Mouse (Mus musculus): ENCODE data around the gene Zfp541. TPM values are rescaled to one million over a fixed set of nuclear protein-coding genes. Genes with fewer than 3 reads are reported as not detected.
A peak's percentile ranks its signal among the peaks of the same experiment; 100 is the strongest.

Zfp541 gene
- not detected in 2 replicates for polyA plus RNA-seq (2014; fragmentation: Nextera tagmentation; extraction: Ambion mirVana)

DNA sequence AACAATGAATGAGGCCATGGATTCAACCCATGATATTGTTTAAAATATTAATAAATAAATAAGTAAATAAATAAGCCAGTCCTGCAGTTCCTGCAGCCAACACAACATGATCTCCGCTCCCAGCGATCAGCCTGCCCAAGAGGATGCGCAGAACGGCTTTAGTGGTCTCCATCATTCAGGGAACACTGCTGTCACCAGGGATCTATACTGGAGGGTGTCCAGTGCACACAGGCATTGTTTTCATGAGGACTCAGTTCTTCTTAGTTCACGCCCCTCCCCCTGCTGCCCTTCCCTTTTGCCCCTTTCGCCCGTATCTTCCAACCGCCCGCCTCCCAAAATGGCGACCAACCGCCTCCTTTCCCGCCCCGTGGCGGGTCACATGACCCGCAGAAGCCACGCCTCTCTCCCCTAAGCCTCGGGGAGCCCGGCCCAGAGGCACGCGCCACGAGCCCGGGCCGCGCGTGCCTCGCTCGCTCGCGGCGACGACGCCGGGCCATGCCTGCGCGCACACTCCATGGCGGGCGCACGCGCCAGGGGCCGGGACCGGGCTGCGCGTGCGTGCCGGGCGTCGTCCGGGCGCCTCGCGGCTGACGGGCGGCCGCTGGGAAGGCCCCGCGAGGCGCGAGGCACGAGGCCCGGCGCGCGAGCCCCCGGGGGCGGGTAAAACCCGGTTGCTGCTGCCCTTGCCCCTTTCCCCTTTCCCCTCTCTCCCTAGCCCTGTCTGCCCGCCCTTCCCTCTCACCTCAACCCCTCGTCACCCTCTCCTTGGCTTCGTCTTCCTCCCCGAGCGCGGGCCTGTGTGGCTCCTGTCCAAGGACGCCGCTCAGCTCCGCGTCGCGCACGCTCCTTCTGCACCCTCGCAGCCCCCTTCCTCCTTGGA is at the start of gene Zfp541:
Gene Zfp541 (plus strand): TSS at position 596 of the 880 bp plus-strand sequence.
- Histone ChIP-seq H3K27me3 (ENCODE audit: control insufficient read depth, insufficient read depth, low read length) (peaks cover 30% of the 10 kb centered on the region), H3K4me1 (ENCODE audit: control insufficient read depth in 2 of 2, insufficient read depth in 2 of 2, low read length in 2 of 2) (no peaks in the 10 kb centered on the region), H3K4me3 (ENCODE audit: control insufficient read depth in 1 of 2, insufficient read depth in 1 of 2, low read depth in 1 of 2, low read length in 2 of 2) (peak within 1 kb of the TSS; percentile 4 to 8; a peak in 1 of 4 replicates), H3K9me3 (ENCODE audit: control insufficient read depth, low read length) (peaks cover 12% of the 10 kb centered on the region), H3K4me2 (ENCODE audit: low read length) (peak within 1 kb of the TSS; percentile 30), H3K36me3 (ENCODE audit: control insufficient read depth, insufficient read depth, low read length) (no peaks in the 10 kb centered on the region), H3K9ac (ENCODE audit: low read length) (no peak within 1 kb of the TSS), H3K27ac (replicated peaks in 1 of 2; ENCODE audit: control insufficient read depth in 1 of 2, insufficient read depth in 1 of 2, low read depth in 2 of 2, low read length in 2 of 2) (no peak within 1 kb of the TSS)
- WGBS: 35% methylated on average over 78 of the region's 80 CpGs
- no peak for ATAC-seq (ENCODE audit: insufficient number of reproducible peaks, insufficient read depth, low FRiP score, low read depth)

DNA sequence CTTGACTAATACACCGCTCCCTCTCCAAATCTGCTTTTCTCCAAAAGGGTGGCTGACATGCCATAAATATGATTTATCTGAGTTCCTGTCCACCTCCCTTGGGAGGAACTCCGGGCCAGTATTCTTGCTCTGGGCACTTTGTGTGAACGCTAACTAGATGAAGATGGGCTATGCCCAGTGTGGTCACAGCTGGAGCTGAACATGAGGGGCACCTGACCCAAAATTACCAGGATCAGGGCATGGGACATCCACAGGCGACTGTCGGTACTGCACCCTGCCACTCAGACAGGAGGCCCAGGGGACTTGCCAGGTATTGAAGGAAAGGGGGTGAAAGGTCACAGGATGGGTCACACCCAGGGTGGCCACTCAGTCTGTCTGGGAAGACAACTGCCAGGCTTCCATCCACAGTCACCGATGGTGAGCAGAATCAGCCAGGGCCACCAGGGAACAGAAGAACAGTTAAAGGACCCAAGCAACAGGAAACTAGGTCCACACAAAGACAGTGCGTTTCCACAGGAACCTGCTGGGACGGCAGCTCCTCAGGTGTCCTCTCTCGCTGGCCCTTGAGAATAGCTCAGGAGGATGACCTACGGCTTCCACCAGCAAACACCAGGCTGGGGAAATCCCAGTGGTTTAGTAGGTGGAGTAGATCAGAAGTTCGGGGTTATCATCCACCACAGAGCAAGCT is 48.9 kb upstream of the Zfp541 start:
- H3K4me1 ChIP-seq (ENCODE audit: control insufficient read depth in 2 of 2, insufficient read depth in 2 of 2, low read length in 2 of 2): peaks cover 4 to 33% of the 10 kb centered on the region in 2 experiments; a peak in 3 of 4 replicates
- 0 out of 2 replicates have a peak, but pooled peaks cover 6% of the 10 kb centered on the region for H3K36me3 ChIP-seq (ENCODE audit: control insufficient read depth, insufficient read depth, low read length)
- no peak overlapping the region for H3K4me3 ChIP-seq (ENCODE audit: control insufficient read depth in 1 of 2, insufficient read depth in 1 of 2, low read depth in 1 of 2, low read length in 2 of 2)
- no peak overlapping the region for H3K27ac ChIP-seq (replicated peaks in 1 of 2; ENCODE audit: control insufficient read depth in 1 of 2, insufficient read depth in 1 of 2, low read depth in 2 of 2, low read length in 2 of 2)
- no peaks in the 10 kb centered on the region for H3K9me3 ChIP-seq (ENCODE audit: control insufficient read depth, low read length)
- no peak overlapping the region for H3K4me2 ChIP-seq (ENCODE audit: low read length)
- 77% methylated on average over 11 of the region's 11 CpGs for WGBS
- ATAC-seq (ENCODE audit: insufficient number of reproducible peaks, insufficient read depth, low FRiP score, low read depth): no peak
- H3K27me3 ChIP-seq (ENCODE audit: control insufficient read depth, insufficient read depth, low read length): no peaks in the 10 kb centered on the region
- no peak overlapping the region for H3K9ac ChIP-seq (ENCODE audit: low read length)

DNA sequence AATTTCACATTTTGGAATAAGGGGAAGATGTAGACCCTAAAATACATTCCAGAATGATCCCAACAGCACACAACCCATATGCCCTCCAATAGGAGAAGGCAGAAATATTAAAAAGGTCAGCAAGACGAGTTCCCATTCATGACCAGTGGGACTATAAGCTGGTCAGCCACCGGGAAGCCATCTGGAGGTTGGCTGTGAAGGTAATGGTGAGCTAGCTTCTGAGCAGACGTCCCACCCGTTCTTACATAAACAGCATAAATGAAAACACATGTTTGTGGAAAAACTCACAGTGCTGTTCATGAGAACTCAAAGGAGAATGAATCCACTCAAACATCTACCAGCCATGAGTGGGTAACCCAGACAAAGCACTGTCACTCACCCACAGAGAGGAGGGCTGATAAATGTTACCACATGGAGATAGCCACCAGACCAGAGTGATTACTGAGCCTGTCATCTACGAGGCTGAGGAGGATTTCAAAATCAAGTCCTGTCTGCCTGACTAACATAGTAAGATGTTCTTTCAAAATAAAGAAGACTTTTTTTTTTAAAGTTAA is 47.8 kb upstream of the Zfp541 start:
- 83% methylated on average over 5 of the region's 5 CpGs for WGBS
- Histone ChIP-seq H3K27me3 (ENCODE audit: control insufficient read depth, insufficient read depth, low read length) (no peaks in the 10 kb centered on the region), H3K4me2 (ENCODE audit: low read length) (no peak overlapping the region), H3K9ac (ENCODE audit: low read length) (no peak overlapping the region), H3K9me3 (ENCODE audit: control insufficient read depth, low read length) (no peaks in the 10 kb centered on the region), H3K4me1 (ENCODE audit: control insufficient read depth in 2 of 2, insufficient read depth in 2 of 2, low read length in 2 of 2) (peaks cover 4 to 33% of the 10 kb centered on the region in 2 experiments; a peak in 3 of 4 replicates), H3K36me3 (ENCODE audit: control insufficient read depth, insufficient read depth, low read length) (0 out of 2 replicates have a peak, but pooled peaks cover 6% of the 10 kb centered on the region), H3K27ac (replicated peaks in 1 of 2; ENCODE audit: control insufficient read depth in 1 of 2, insufficient read depth in 1 of 2, low read depth in 2 of 2, low read length in 2 of 2) (no peak overlapping the region), H3K4me3 (ENCODE audit: control insufficient read depth in 1 of 2, insufficient read depth in 1 of 2, low read depth in 1 of 2, low read length in 2 of 2) (no peak overlapping the region)
- no peak for ATAC-seq (ENCODE audit: insufficient number of reproducible peaks, insufficient read depth, low FRiP score, low read depth)

DNA sequence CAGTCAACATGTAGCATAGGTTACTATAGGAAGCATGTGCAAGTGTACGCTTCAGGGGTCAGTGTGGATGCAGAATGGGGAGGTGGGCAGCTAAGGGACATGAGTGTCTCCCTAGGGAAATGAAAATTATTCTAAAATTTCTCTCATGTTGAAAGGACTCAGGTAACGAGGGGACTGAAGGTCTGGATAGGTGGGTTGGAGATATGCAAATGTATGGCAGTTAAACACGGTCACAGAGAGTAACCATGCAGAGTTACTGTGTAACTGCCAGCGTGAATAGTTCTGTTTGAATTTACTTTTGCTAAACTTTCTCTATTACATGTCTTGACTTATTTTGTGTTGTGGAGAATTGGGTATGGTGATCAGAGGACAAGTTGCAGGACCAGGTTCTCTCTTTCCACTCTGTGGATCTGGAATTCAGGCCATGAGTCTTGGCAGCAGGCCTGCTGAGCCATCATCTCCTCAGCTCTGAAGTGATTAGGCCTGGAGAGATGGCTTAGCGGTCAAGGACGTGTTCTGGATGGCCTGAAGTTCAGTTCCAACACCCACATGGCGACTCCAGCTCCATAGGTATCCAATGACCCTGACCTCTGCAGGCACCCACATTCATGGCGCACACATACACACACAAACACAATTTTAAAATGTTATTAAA is 47.0 kb upstream of the Zfp541 start:
- H3K4me1 ChIP-seq (ENCODE audit: control insufficient read depth in 2 of 2, insufficient read depth in 2 of 2, low read length in 2 of 2): peaks cover 4 to 33% of the 10 kb centered on the region in 2 experiments; a peak in 3 of 4 replicates
- WGBS: 70% methylated on average over 8 of the region's 8 CpGs
- no peak overlapping the region for H3K4me2 ChIP-seq (ENCODE audit: low read length)
- H3K9me3 ChIP-seq (ENCODE audit: control insufficient read depth, low read length): no peaks in the 10 kb centered on the region
- H3K27ac ChIP-seq (replicated peaks in 1 of 2; ENCODE audit: control insufficient read depth in 1 of 2, insufficient read depth in 1 of 2, low read depth in 2 of 2, low read length in 2 of 2): peak overlapping the region in 1 of 2 experiments; percentile 41; a peak in 2 of 4 replicates
- H3K27me3 ChIP-seq (ENCODE audit: control insufficient read depth, insufficient read depth, low read length): no peaks in the 10 kb centered on the region
- H3K4me3 ChIP-seq (ENCODE audit: control insufficient read depth in 1 of 2, insufficient read depth in 1 of 2, low read depth in 1 of 2, low read length in 2 of 2): no peak overlapping the region
- no peak for ATAC-seq (ENCODE audit: insufficient number of reproducible peaks, insufficient read depth, low FRiP score, low read depth)
- no peak overlapping the region for H3K9ac ChIP-seq (ENCODE audit: low read length)
- 0 out of 2 replicates have a peak, but pooled peaks cover 6% of the 10 kb centered on the region for H3K36me3 ChIP-seq (ENCODE audit: control insufficient read depth, insufficient read depth, low read length)

DNA sequence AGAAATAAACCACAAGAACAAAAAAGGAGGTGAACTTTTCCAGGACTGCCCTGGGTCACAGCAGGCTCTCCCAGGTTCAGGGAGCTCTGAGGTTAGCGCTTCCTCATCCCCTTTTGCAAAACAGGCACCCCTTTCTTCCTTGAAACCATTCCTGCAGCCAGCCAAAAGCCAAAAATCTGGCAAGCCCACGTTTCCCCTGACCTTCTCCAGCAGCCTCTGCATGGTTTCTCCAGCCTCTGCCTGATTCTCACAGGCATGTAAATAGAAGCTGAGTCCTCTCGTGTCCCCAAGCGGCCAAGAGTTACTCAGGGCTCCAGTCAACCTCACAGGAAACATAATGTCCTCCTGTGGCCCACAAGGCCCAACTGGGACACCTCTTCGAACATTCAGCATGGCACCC is 46.2 kb upstream of the Zfp541 start:
- ATAC-seq (ENCODE audit: insufficient number of reproducible peaks, insufficient read depth, low FRiP score, low read depth): no peak
- H3K27me3 ChIP-seq (ENCODE audit: control insufficient read depth, insufficient read depth, low read length): no peaks in the 10 kb centered on the region
- H3K27ac ChIP-seq (replicated peaks in 1 of 2; ENCODE audit: control insufficient read depth in 1 of 2, insufficient read depth in 1 of 2, low read depth in 2 of 2, low read length in 2 of 2): peak overlapping the region in 1 of 2 experiments; percentile 41; a peak in 1 of 4 replicates
- H3K4me3 ChIP-seq (ENCODE audit: control insufficient read depth in 1 of 2, insufficient read depth in 1 of 2, low read depth in 1 of 2, low read length in 2 of 2): no peak overlapping the region
- H3K9me3 ChIP-seq (ENCODE audit: control insufficient read depth, low read length): no peaks in the 10 kb centered on the region
- H3K4me1 ChIP-seq (ENCODE audit: control insufficient read depth in 2 of 2, insufficient read depth in 2 of 2, low read length in 2 of 2): peaks cover 4 to 33% of the 10 kb centered on the region in 2 experiments; a peak in 3 of 4 replicates
- 0 out of 2 replicates have a peak, but pooled peaks cover 6% of the 10 kb centered on the region for H3K36me3 ChIP-seq (ENCODE audit: control insufficient read depth, insufficient read depth, low read length)
- 82% methylated on average over 5 of the region's 5 CpGs for WGBS
- no peak overlapping the region for H3K9ac ChIP-seq (ENCODE audit: low read length)
- no peak overlapping the region for H3K4me2 ChIP-seq (ENCODE audit: low read length)

DNA sequence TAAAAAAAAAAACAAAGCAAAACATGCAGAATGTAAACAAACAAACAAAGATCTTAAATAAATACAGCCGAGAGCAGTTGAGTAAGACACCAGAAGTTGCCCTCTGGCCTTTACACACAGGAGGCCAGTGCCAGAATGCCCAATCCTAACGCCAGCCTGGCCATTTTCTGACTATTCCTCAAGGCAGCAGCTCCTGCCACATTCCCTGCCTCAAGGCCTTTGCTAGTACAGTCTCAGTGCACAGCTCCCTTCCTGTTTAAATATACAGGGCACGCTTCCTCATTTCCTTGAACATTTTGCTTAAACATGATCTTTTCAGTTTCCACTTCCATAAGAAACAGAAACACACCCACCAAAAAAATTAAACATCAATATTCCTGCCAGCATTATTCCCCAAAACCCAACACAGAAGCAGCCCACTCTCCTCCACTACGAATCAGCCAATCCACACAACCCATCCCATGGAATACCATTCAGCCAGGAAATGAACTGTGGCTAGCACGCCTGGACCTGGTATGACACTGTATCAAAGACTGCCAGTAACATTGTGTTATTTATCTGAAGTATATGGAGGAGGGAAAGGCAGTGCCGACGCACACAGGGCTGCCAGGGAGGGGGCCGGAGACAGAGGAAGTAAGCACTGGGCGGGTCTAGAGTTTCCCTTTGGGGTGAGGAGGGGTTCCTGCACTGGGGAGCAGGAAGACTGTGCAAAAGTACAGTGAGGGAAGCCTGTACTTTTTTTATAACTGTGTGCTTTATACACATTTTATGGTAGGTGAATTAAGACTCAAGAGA is 43.4 kb upstream of the Zfp541 start:
- H3K9ac ChIP-seq (ENCODE audit: low read length): no peak overlapping the region
- 0 out of 2 replicates have a peak, but pooled peaks cover under 1% of the 10 kb centered on the region for H3K36me3 ChIP-seq (ENCODE audit: control insufficient read depth, insufficient read depth, low read length)
- peak; percentile 65 for ATAC-seq (ENCODE audit: insufficient number of reproducible peaks, insufficient read depth, low FRiP score, low read depth)
- H3K9me3 ChIP-seq (ENCODE audit: control insufficient read depth, low read length): no peaks in the 10 kb centered on the region
- peak overlapping the region; percentile 49 to 54 for H3K27ac ChIP-seq (replicated peaks in 1 of 2; ENCODE audit: control insufficient read depth in 1 of 2, insufficient read depth in 1 of 2, low read depth in 2 of 2, low read length in 2 of 2)
- no peak overlapping the region for H3K4me3 ChIP-seq (ENCODE audit: control insufficient read depth in 1 of 2, insufficient read depth in 1 of 2, low read depth in 1 of 2, low read length in 2 of 2)
- no peaks in the 10 kb centered on the region for H3K27me3 ChIP-seq (ENCODE audit: control insufficient read depth, insufficient read depth, low read length)
- H3K4me2 ChIP-seq (ENCODE audit: low read length): no peak overlapping the region
- H3K4me1 ChIP-seq (ENCODE audit: control insufficient read depth in 2 of 2, insufficient read depth in 2 of 2, low read length in 2 of 2): peaks cover 2 to 19% of the 10 kb centered on the region in 2 experiments; a peak in 2 of 4 replicates
- 70% methylated on average over 9 of the region's 9 CpGs for WGBS

Data from heart, embryonic 14.5 days (tissue).